Mouse (Mus musculus) MEL (cell line): ENCODE data around the gene Trdn. TPM values are rescaled to one million over a fixed set of nuclear protein-coding genes. Genes with fewer than 3 reads are reported as not detected.

Source experiments
- DNase-seq: peaks from one replicate; pipeline ENCODE4 v3.0.0; 2011; ENCODE audit warnings: low read depth, low spot score
- H3K27ac ChIP-seq: 2 replicates; pipeline ENCODE4 v1.5.1; 2012; ENCODE audit warnings: low read depth, mild to moderate bottlenecking, control low read depth, low read length, moderate library complexity; ENCODE audit not compliant: control insufficient read depth
- H3K27me3 ChIP-seq, 2 experiments: fragments of 150-350 bp in 1 of 2; sonication (generic) in 1 of 2; 2 replicates each; pipeline ENCODE4 v1.6.1; 2012; ENCODE audit warnings: low read length in 2 of 2, mild to moderate bottlenecking in 2 of 2, improper control_type of control experiment in 1 of 2, moderate library complexity in 1 of 2; ENCODE audit not compliant: insufficient read depth in 2 of 2, control insufficient read depth in 1 of 2
- H3K36me3 ChIP-seq, 2 experiments: 2 replicates each; pipeline ENCODE4 v1.6.1; 2012 to 2014; ENCODE audit warnings: low read length in 2 of 2, improper control_type of control experiment in 1 of 2, inconsistent platforms in 1 of 2, mild to moderate bottlenecking in 1 of 2; ENCODE audit not compliant: insufficient read depth in 2 of 2, control insufficient read depth in 1 of 2
- H3K4me1 ChIP-seq, 2 experiments: fragments of 150-350 bp in 1 of 2; sonication (generic) in 1 of 2; 2 replicates each; pipeline ENCODE4 v1.6.1; 2012; ENCODE audit warnings: low read length in 2 of 2, improper control_type of control experiment in 1 of 2, mild to moderate bottlenecking in 1 of 2; ENCODE audit not compliant: insufficient read depth in 2 of 2, control insufficient read depth in 1 of 2
- H3K4me3 ChIP-seq, 2 experiments: fragments of 150-350 bp in 1 of 2; sonication (generic) in 1 of 2; 2 replicates each; pipeline ENCODE4 v1.5.1; 2012; ENCODE audit warnings: low read depth in 2 of 2, low read length in 2 of 2, mild to moderate bottlenecking in 2 of 2, moderate library complexity in 2 of 2, control low read depth in 1 of 2, improper control_type of control experiment in 1 of 2; ENCODE audit not compliant: control insufficient read depth in 1 of 2, insufficient read depth in 1 of 2
- H3K79me2 ChIP-seq: 2 replicates; pipeline ENCODE4 v1.6.1; 2012; ENCODE audit warnings: mild to moderate bottlenecking, low read length, moderate library complexity; ENCODE audit not compliant: control insufficient read depth, poor library complexity, insufficient read depth
- H3K9ac ChIP-seq: 2 replicates; pipeline ENCODE4 v1.6.1; 2012; ENCODE audit warnings: low read depth, mild to moderate bottlenecking, control low read depth, low read length, moderate library complexity; ENCODE audit not compliant: control insufficient read depth, poor library complexity, severe bottlenecking
- H3K9me3 ChIP-seq: fragments of 150-350 bp; sonication (generic); replicated peaks from 2 replicates; pipeline ENCODE4 v1.6.1; 2012; ENCODE audit warnings: mild to moderate bottlenecking, low read length, improper control_type of control experiment, moderate library complexity; ENCODE audit not compliant: insufficient read depth
- CTCF ChIP-seq, 3 experiments: IDR thresholded peaks in 2 of 3; conservative IDR thresholded peaks in 1 of 3; 2 replicates each; pipeline ENCODE4 v1.5.1; 2011 to 2012; ENCODE audit warnings: low read length in 3 of 3, low read depth in 2 of 3, mild to moderate bottlenecking in 2 of 3, improper control_type of control experiment in 1 of 3, inconsistent platforms in 1 of 3, mixed read lengths in 1 of 3, moderate library complexity in 1 of 3; ENCODE audit not compliant: control insufficient read depth in 1 of 3, insufficient read depth in 1 of 3, poor library complexity in 1 of 3, severe bottlenecking in 1 of 3
- E2F4 ChIP-seq: IDR thresholded peaks from 2 replicates; pipeline ENCODE4 v1.6.1; 2011; ENCODE audit warnings: low read depth, low read length, improper control_type of control experiment, borderline replicate concordance
- EP300 ChIP-seq, 2 experiments: IDR thresholded peaks; 2 replicates each; pipeline ENCODE4 v1.6.1; 2011; ENCODE audit warnings: improper control_type of control experiment in 2 of 2, low read length in 2 of 2, low read depth in 1 of 2, mild to moderate bottlenecking in 1 of 2
- KAT2A ChIP-seq: conservative IDR thresholded peaks from 2 replicates; pipeline ENCODE4 v1.6.1; 2012; ENCODE audit warnings: low read depth, low read length, improper control_type of control experiment, inconsistent platforms
- MAZ ChIP-seq: IDR thresholded peaks from 2 replicates; pipeline ENCODE4 v1.6.1; 2012; ENCODE audit warnings: low read depth, mild to moderate bottlenecking, inconsistent platforms, low read length, improper control_type of control experiment
- MXI1 ChIP-seq: IDR thresholded peaks from 2 replicates; pipeline ENCODE4 v1.6.1; 2011; ENCODE audit warnings: mild to moderate bottlenecking, low read depth, low read length, improper control_type of control experiment
- MYC ChIP-seq: IDR thresholded peaks from 2 replicates; pipeline ENCODE4 v1.6.1; 2011; ENCODE audit warnings: low read depth, mild to moderate bottlenecking, low read length, improper control_type of control experiment, moderate library complexity
- NELFE ChIP-seq: IDR thresholded peaks from 2 replicates; pipeline ENCODE4 v1.6.1; 2011; ENCODE audit warnings: low read depth, low read length, improper control_type of control experiment
- NRF1 ChIP-seq: IDR thresholded peaks from 2 replicates; pipeline ENCODE4 v1.6.1; 2014; ENCODE audit warnings: low read depth, mild to moderate bottlenecking, inconsistent platforms, low read length, improper control_type of control experiment, moderate library complexity; ENCODE audit not compliant: poor library complexity, insufficient read depth, severe bottlenecking
- RAD21 ChIP-seq: IDR thresholded peaks from 2 replicates; pipeline ENCODE4 v1.6.1; 2011; ENCODE audit warnings: mild to moderate bottlenecking, low read depth, low read length, improper control_type of control experiment
- RCOR1 ChIP-seq: IDR thresholded peaks from 2 replicates; pipeline ENCODE4 v1.6.1; 2012; ENCODE audit warnings: low read depth, mild to moderate bottlenecking, inconsistent platforms, low read length, improper control_type of control experiment
- SMC3 ChIP-seq: IDR thresholded peaks from 2 replicates; pipeline ENCODE4 v1.6.1; 2011; ENCODE audit warnings: low read depth, low read length, improper control_type of control experiment
- TBP ChIP-seq: IDR thresholded peaks from 2 replicates; pipeline ENCODE4 v1.8.0; 2011; ENCODE audit warnings: low read depth, low read length, improper control_type of control experiment
- TCF12 ChIP-seq: IDR thresholded peaks from 2 replicates; pipeline ENCODE4 v1.6.1; 2014; ENCODE audit warnings: low read depth, mild to moderate bottlenecking, inconsistent platforms, low read length, improper control_type of control experiment, moderate library complexity
- USF1 ChIP-seq: IDR thresholded peaks from 2 replicates; pipeline ENCODE4 v1.6.1; 2014; ENCODE audit warnings: low read depth, mild to moderate bottlenecking, inconsistent platforms, low read length, improper control_type of control experiment, moderate library complexity
- USF2 ChIP-seq, 2 experiments: IDR thresholded peaks; 2 replicates each; pipeline ENCODE4 v1.6.1; 2011 to 2012; ENCODE audit warnings: improper control_type of control experiment in 2 of 2, low read length in 2 of 2, borderline replicate concordance in 1 of 2, inconsistent platforms in 1 of 2, low read depth in 1 of 2, mild to moderate bottlenecking in 1 of 2; ENCODE audit not compliant: insufficient read depth in 1 of 2
- ZKSCAN1 ChIP-seq: IDR thresholded peaks from 2 replicates; pipeline ENCODE4 v1.6.1; 2012; ENCODE audit warnings: low read depth, mild to moderate bottlenecking, inconsistent platforms, low read length, improper control_type of control experiment, moderate library complexity
- ZMIZ1 ChIP-seq: IDR thresholded peaks from 2 replicates; pipeline ENCODE4 v1.6.1; 2012; ENCODE audit warnings: low read depth, mild to moderate bottlenecking, inconsistent platforms, low read length, improper control_type of control experiment, moderate library complexity
- polyA plus RNA-seq, 2 experiments: library from polyadenylated mRNA; stranded (reverse) in 1 of 2; unstranded in 1 of 2; fragments of >175 nt in 1 of 2; fragments of >200 nt in 1 of 2; gene quantifications; 2 replicates each; pipeline versions ENCODE4 v1.2.1 to v1.2.4; 2012; ENCODE audit warnings: low replicate concordance in 2 of 2, low read depth in 1 of 2; ENCODE audit not compliant: insufficient read length in 2 of 2, insufficient read depth in 1 of 2, missing spikeins in 1 of 2
- total RNA-seq: library from RNA; depleted of rRNA; stranded (reverse); fragments of 300-350 nt; gene quantifications from 2 replicates; pipeline ENCODE4 v1.2.3, GENCODE M21; 2012

Gene Trdn
- total and polyA plus RNA-seq, 3 experiments: not detected

- no peak overlapping the region for H3K9ac ChIP-seq
- H3K4me3 ChIP-seq: no peak overlapping the region
- no peaks in the 10 kb centered on the region for H3K4me1 ChIP-seq
- no peaks in the 10 kb centered on the region for H3K79me2 ChIP-seq
- no peaks in the 10 kb centered on the region for H3K27me3 ChIP-seq
- H3K27ac ChIP-seq: no peak overlapping the region
- H3K36me3 ChIP-seq: no peaks in the 10 kb centered on the region
- DNase-seq: no peak
- TF ChIP-seq USF1: no peak
- TF ChIP-seq NRF1: no peak
- TF ChIP-seq ZMIZ1: no peak
- no peak for TF ChIP-seq E2F4
- TF ChIP-seq KAT2A: no peak
- no peak for TF ChIP-seq TCF12
- H3K9me3 ChIP-seq: no peaks in the 10 kb centered on the region
These were observed 272.7 kb downstream of the Trdn start for GRCm38 (mm10) chr10:33353026-33353425.

- H3K9ac ChIP-seq: no peak overlapping the region
- H3K27ac ChIP-seq: no peak overlapping the region
- H3K79me2 ChIP-seq: no peaks in the 10 kb centered on the region
- TF ChIP-seq SMC3: no peak
- no peak for TF ChIP-seq RAD21
- no peak for TF ChIP-seq RCOR1
- TF ChIP-seq NELFE: no peak
- no peak for TF ChIP-seq CTCF (IDR thresholded peaks at IDR 0.05 in 2 of 3, conservative IDR thresholded peaks at IDR 0.05 in 1 of 3; ENCODE audit: control insufficient read depth in 1 of 3, insufficient read depth in 1 of 3, low read depth in 2 of 3, low read length in 3 of 3, poor library complexity in 1 of 3, severe bottlenecking in 1 of 3)
- no peak for TF ChIP-seq USF2 (IDR thresholded peaks at IDR 0.05; ENCODE audit: borderline replicate concordance in 1 of 2, insufficient read depth in 1 of 2, low read depth in 1 of 2, low read length in 2 of 2)
- no peak for TF ChIP-seq TBP
- TF ChIP-seq EP300 (IDR thresholded peaks at IDR 0.05; ENCODE audit: low read depth in 1 of 2, low read length in 2 of 2): no peak
- no peak for TF ChIP-seq ZMIZ1
- TF ChIP-seq MYC: no peak
- TF ChIP-seq KAT2A: no peak
- no peak for TF ChIP-seq MAZ
- no peak for TF ChIP-seq USF1
- TF ChIP-seq MXI1: no peak
- TF ChIP-seq ZKSCAN1: no peak
- no peak for TF ChIP-seq NRF1
- TF ChIP-seq, all 39 proteins: peak for 0
- no peak for DNase-seq
- Histone ChIP-seq H3K4me3 (no peak overlapping the region), H3K9me3 (no peaks in the 10 kb centered on the region), H3K27me3 (no peaks in the 10 kb centered on the region), H3K4me1 (no peaks in the 10 kb centered on the region), H3K36me3 (no peaks in the 10 kb centered on the region)
These were observed 286.2 kb downstream of the Trdn start for GRCm38 (mm10) chr10:33366521-33366920.
